8 mouse cellular contexts compared by ENCODE assay signal in genomic region chr3:121261939-121262520, GRCm38 (mm10). TPM values are rescaled to one million over a fixed set of nuclear protein-coding genes. Genes with fewer than 3 reads are reported as not detected.
DNase-seq lines count a peak whose midpoint lies in the region; ATAC-seq and TF ChIP-seq lines count a peak whose summit lies in the region.

No protein-coding gene starts in this region.

- no peak for TF ChIP-seq POLR2A in bone marrow macrophage, adult 2 months (IDR thresholded peaks at IDR 0.05; ENCODE audit: borderline replicate concordance, low read depth, low read length)

- H3K27me3 ChIP-seq in heart, embryonic 14.5 days (ENCODE audit: control insufficient read depth, insufficient read depth, low read length): peaks cover 42% of the 10 kb centered on the region
- peaks cover 18% of the 10 kb centered on the region for H3K27me3 ChIP-seq in hindbrain, embryonic 11.5 days (ENCODE audit: control insufficient read depth, insufficient read depth, low read length)
- peaks cover 27% of the 10 kb centered on the region for H3K27me3 ChIP-seq in midbrain, embryonic 14.5 days (ENCODE audit: control insufficient read depth, insufficient read depth, low read length)

- no peak for ATAC-seq in heart, embryonic 14.5 days (ENCODE audit: insufficient number of reproducible peaks, insufficient read depth, low FRiP score, low read depth)
- ATAC-seq in hindbrain, embryonic 11.5 days (ENCODE audit: low FRiP score): 0 out of 2 replicates have a peak, but pooled peaks have one; percentile 3
- no peak for ATAC-seq in midbrain, embryonic 14.5 days (ENCODE audit: low FRiP score, low TSS enrichment)

- no peaks in the 10 kb centered on the region for H3K36me3 ChIP-seq in heart, embryonic 14.5 days (ENCODE audit: control insufficient read depth, insufficient read depth, low read length)
- H3K36me3 ChIP-seq in hindbrain, embryonic 11.5 days (ENCODE audit: control insufficient read depth, insufficient read depth, low read length): no peaks in the 10 kb centered on the region
- H3K36me3 ChIP-seq in midbrain, embryonic 14.5 days (ENCODE audit: control insufficient read depth, insufficient read depth, low read length): no peaks in the 10 kb centered on the region

- WGBS in heart, embryonic 14.5 days: 10% methylated on average over 21 of the region's 21 CpGs
- 9% methylated on average over 21 of the region's 21 CpGs for WGBS in hindbrain, embryonic 11.5 days
- 10% methylated on average over 21 of the region's 21 CpGs for WGBS in midbrain, embryonic 14.5 days

- peak overlapping the region; percentile 73 for H3K9ac ChIP-seq in heart, embryonic 14.5 days (ENCODE audit: low read length)
- H3K9ac ChIP-seq in hindbrain, embryonic 11.5 days (ENCODE audit: low read depth, low read length): peak overlapping the region; percentile 69
- peak overlapping the region; percentile 82 for H3K9ac ChIP-seq in midbrain, embryonic 14.5 days (replicated peaks; ENCODE audit: low read length)

- intact Hi-C loops in gastrocnemius, postnatal 14 days (cut with DNase I; ENCODE audit: low total_unique reads): no loop called here

- H3K4me3 ChIP-seq in heart, embryonic 14.5 days (ENCODE audit: control insufficient read depth in 1 of 2, insufficient read depth in 1 of 2, low read depth in 1 of 2, low read length in 2 of 2): peak overlapping the region; percentile 72 to 76
- H3K4me3 ChIP-seq in bone marrow macrophage, adult 2 months (ENCODE audit: insufficient read depth, low read length): peak overlapping the region; percentile 35
- H3K4me3 ChIP-seq in hindbrain, embryonic 11.5 days (ENCODE audit: low read depth, low read length): peak overlapping the region; percentile 68
- H3K4me3 ChIP-seq in midbrain, embryonic 14.5 days (replicated peaks; ENCODE audit: low read depth, low read length): peak overlapping the region; percentile 73

- DNase-seq in heart, adult 18-20 months: no peak
- no peak for DNase-seq in hindbrain, embryonic 11.5 days (ENCODE audit: low spot score)
- DNase-seq in midbrain, embryonic 14.5 days: no peak
- DNase-seq in layer of hippocampus, postnatal 14 days (ENCODE audit: low spot score in 2 of 2): no peak
- no peak for DNase-seq in layer of hippocampus, adult 18-20 months (ENCODE audit: low spot score in 2 of 2)
- no peak for DNase-seq in gastrocnemius, postnatal 14 days

- no peaks in the 10 kb centered on the region for H3K9me3 ChIP-seq in heart, embryonic 14.5 days (ENCODE audit: control insufficient read depth, low read length)
- H3K9me3 ChIP-seq in hindbrain, embryonic 11.5 days (ENCODE audit: control insufficient read depth, low read length): no peaks in the 10 kb centered on the region
- no peaks in the 10 kb centered on the region for H3K9me3 ChIP-seq in midbrain, embryonic 14.5 days (ENCODE audit: control insufficient read depth, low read length)

- no peak overlapping the region for H3K27ac ChIP-seq in heart, embryonic 14.5 days (replicated peaks in 1 of 2; ENCODE audit: control insufficient read depth in 1 of 2, insufficient read depth in 1 of 2, low read depth in 2 of 2, low read length in 2 of 2)
- no peak overlapping the region for H3K27ac ChIP-seq in bone marrow macrophage, adult 2 months (ENCODE audit: insufficient read depth, low read depth, low read length)
- H3K27ac ChIP-seq in hindbrain, embryonic 11.5 days (ENCODE audit: low read depth, low read length): no peak overlapping the region
- peak overlapping the region; percentile 55 for H3K27ac ChIP-seq in midbrain, embryonic 14.5 days (replicated peaks; ENCODE audit: low read depth, low read length)

- H3K4me1 ChIP-seq in heart, embryonic 14.5 days (ENCODE audit: control insufficient read depth in 2 of 2, insufficient read depth in 2 of 2, low read length in 2 of 2): peaks cover 4 to 13% of the 10 kb centered on the region in 2 experiments; a peak in 3 of 4 replicates
- H3K4me1 ChIP-seq in bone marrow macrophage, adult 2 months (ENCODE audit: control insufficient read depth, insufficient read depth, low read length): no peaks in the 10 kb centered on the region
- no peaks in the 10 kb centered on the region; the same call in 1 of the 2 replicates for H3K4me1 ChIP-seq in hindbrain, embryonic 11.5 days (replicated peaks; ENCODE audit: control insufficient read depth, insufficient read depth, low read length)
- peaks cover 3% of the 10 kb centered on the region; the same call in 1 of the 2 replicates for H3K4me1 ChIP-seq in midbrain, embryonic 14.5 days (ENCODE audit: control insufficient read depth, insufficient read depth, low read length)

- no peak for TF ChIP-seq CTCF in bone marrow macrophage, adult 2 months (IDR thresholded peaks at IDR 0.05; ENCODE audit: low read depth, low read length)

- H3K4me2 ChIP-seq in heart, embryonic 14.5 days (ENCODE audit: low read length): peak overlapping the region; percentile 99
- H3K4me2 ChIP-seq in hindbrain, embryonic 11.5 days (replicated peaks; ENCODE audit: low read depth, low read length): peak overlapping the region; percentile 99
- peak overlapping the region; percentile 96 for H3K4me2 ChIP-seq in midbrain, embryonic 14.5 days (ENCODE audit: low read length)

RNA-seq across cellular contexts. Expression of gene Tmem56, which starts 20.9 kb away (rescaled TPM):
- polyA plus RNA-seq in heart, embryonic 14.5 days (2014; fragmentation: Nextera tagmentation; extraction: Ambion mirVana): 1.3 and 1.5 TPM in 2 replicates
- total RNA-seq in heart, adult 18-20 months (2021): 1 to 10 TPM; 1.3 to 1.7 TPM
- polyA plus RNA-seq in bone marrow macrophage, adult 2 months (2012; ENCODE audit: insufficient read depth, insufficient read length, missing spikeins): not detected in 2 replicates
- polyA plus RNA-seq in hindbrain, embryonic 11.5 days (2014; fragmentation: Nextera tagmentation; extraction: Ambion mirVana): 0.65 and 1.0 TPM in 2 replicates
- polyA plus RNA-seq in midbrain, embryonic 14.5 days (2014; fragmentation: Nextera tagmentation; extraction: Ambion mirVana): 3.3 TPM in 2 replicates
- total RNA-seq in layer of hippocampus, postnatal 14 days (2021): 10 to 100 TPM; 25.4 to 28.3 TPM
- 10 to 100 TPM; 31.4 to 32.5 TPM for total RNA-seq in layer of hippocampus, adult 18-20 months (2021)
- total RNA-seq in gastrocnemius, postnatal 14 days (2021): 1 to 10 TPM; 9.4 to 9.5 TPM

RNA-seq across cellular contexts. Expression of gene Alg14, which starts 29.5 kb away (rescaled TPM):
- polyA plus RNA-seq in heart, embryonic 14.5 days (2014; fragmentation: Nextera tagmentation; extraction: Ambion mirVana): 41.9 and 43.7 TPM in 2 replicates
- total RNA-seq in heart, adult 18-20 months (2021): 10 to 100 TPM; 12.4 to 13.5 TPM
- polyA plus RNA-seq in bone marrow macrophage, adult 2 months (2012; ENCODE audit: insufficient read depth, insufficient read length, missing spikeins): 17.8 and 21.3 TPM in 2 replicates
- polyA plus RNA-seq in hindbrain, embryonic 11.5 days (2014; fragmentation: Nextera tagmentation; extraction: Ambion mirVana): 39.0 and 41.8 TPM in 2 replicates
- 29.8 and 34.3 TPM in 2 replicates for polyA plus RNA-seq in midbrain, embryonic 14.5 days (2014; fragmentation: Nextera tagmentation; extraction: Ambion mirVana)
- total RNA-seq in layer of hippocampus, postnatal 14 days (2021): 10 to 100 TPM; 18.6 to 21.7 TPM
- total RNA-seq in layer of hippocampus, adult 18-20 months (2021): 10 to 100 TPM; 16.0 to 17.5 TPM
- total RNA-seq in gastrocnemius, postnatal 14 days (2021): 10 to 100 TPM in 1 of 2 experiments, 1 to 10 TPM in 1; 8.7 to 12.4 TPM
